Mouse (Mus musculus): ENCODE data around the gene Asah2.

- no peak for TF ChIP-seq GATA1 (IDR thresholded peaks at IDR 0.05; ENCODE audit: low read length)
- TF ChIP-seq TAL1 (IDR thresholded peaks at IDR 0.05; ENCODE audit: low read length), result no peak
Observed at GRCm38 (mm10) chr19:31971998-31972397, 136.0 kb downstream of the Asah2 start.

Data from erythroblast, embryonic 14.5 days (primary cell).